Mouse (Mus musculus): ENCODE data around the gene Magi2. TPM values are rescaled to one million over a fixed set of nuclear protein-coding genes. Genes with fewer than 3 reads are reported as not detected.

The Magi2 gene
- polyA plus RNA-seq, 1 experiment from 2014 or later, result 3.8 TPM

- no peak overlapping the region for H3K27ac ChIP-seq (replicated peaks; ENCODE audit: low read depth, low read length)
- H3K27me3 ChIP-seq (replicated peaks; ENCODE audit: control insufficient read depth, insufficient read depth, low read length), result no peaks in the 10 kb centered on the region
- H3K4me3 ChIP-seq (ENCODE audit: low read depth, low read length), result no peak overlapping the region
- no peaks in the 10 kb centered on the region for H3K9me3 ChIP-seq (ENCODE audit: control insufficient read depth, low read length)
- no peaks in the 10 kb centered on the region for H3K4me1 ChIP-seq (ENCODE audit: control insufficient read depth, insufficient read depth, low read length)
- H3K36me3 ChIP-seq (ENCODE audit: control insufficient read depth, insufficient read depth, low read length), result no peaks in the 10 kb centered on the region
- DNase-seq (ENCODE audit: low spot score) (no peak), ATAC-seq (ENCODE audit: low read depth) (no peak)
- H3K4me2 ChIP-seq (ENCODE audit: low read depth, low read length), result no peak overlapping the region
- H3K9ac ChIP-seq (ENCODE audit: low read depth, low read length), result no peak overlapping the region
These were observed 1349.4 kb downstream of the Magi2 start for GRCm38 (mm10) chr5:20576266-20576665.

GRCm38 (mm10) chr5:20578666-20579065 lies 1351.8 kb downstream of the Magi2 start:
- Histone ChIP-seq H3K4me3 (ENCODE audit: low read depth, low read length) (no peak overlapping the region), H3K36me3 (ENCODE audit: control insufficient read depth, insufficient read depth, low read length) (no peaks in the 10 kb centered on the region), H3K9ac (ENCODE audit: low read depth, low read length) (no peak overlapping the region), H3K4me2 (ENCODE audit: low read depth, low read length) (no peak overlapping the region), H3K27me3 (replicated peaks; ENCODE audit: control insufficient read depth, insufficient read depth, low read length) (no peaks in the 10 kb centered on the region), H3K9me3 (ENCODE audit: control insufficient read depth, low read length) (no peaks in the 10 kb centered on the region), H3K27ac (replicated peaks; ENCODE audit: low read depth, low read length) (no peak overlapping the region), H3K4me1 (ENCODE audit: control insufficient read depth, insufficient read depth, low read length) (no peaks in the 10 kb centered on the region)
- no peak for DNase-seq (ENCODE audit: low spot score)
- ATAC-seq (ENCODE audit: low read depth), result no peak
- WGBS, result 80% methylated on average over 3 of the region's 3 CpGs

GRCm38 (mm10) chr5:20580619-20581018 lies 1353.8 kb downstream of the Magi2 start:
- Histone ChIP-seq H3K4me3 (ENCODE audit: low read depth, low read length) (no peak overlapping the region), H3K4me2 (ENCODE audit: low read depth, low read length) (no peak overlapping the region), H3K27ac (replicated peaks; ENCODE audit: low read depth, low read length) (no peak overlapping the region), H3K4me1 (ENCODE audit: control insufficient read depth, insufficient read depth, low read length) (no peaks in the 10 kb centered on the region), H3K36me3 (ENCODE audit: control insufficient read depth, insufficient read depth, low read length) (no peaks in the 10 kb centered on the region), H3K9me3 (ENCODE audit: control insufficient read depth, low read length) (no peaks in the 10 kb centered on the region), H3K9ac (ENCODE audit: low read depth, low read length) (no peak overlapping the region), H3K27me3 (replicated peaks; ENCODE audit: control insufficient read depth, insufficient read depth, low read length) (no peaks in the 10 kb centered on the region)
- no peak for DNase-seq (ENCODE audit: low spot score)
- WGBS, result 84% methylated on average over 4 of the region's 4 CpGs
- ATAC-seq (ENCODE audit: low read depth), result no peak

GRCm38 (mm10) chr5:20582995-20583435 lies 1356.2 kb downstream of the Magi2 start:
- Histone ChIP-seq H3K4me3 (ENCODE audit: low read depth, low read length) (no peak overlapping the region), H3K9ac (ENCODE audit: low read depth, low read length) (no peak overlapping the region), H3K36me3 (ENCODE audit: control insufficient read depth, insufficient read depth, low read length) (no peaks in the 10 kb centered on the region), H3K27me3 (replicated peaks; ENCODE audit: control insufficient read depth, insufficient read depth, low read length) (no peaks in the 10 kb centered on the region), H3K27ac (replicated peaks; ENCODE audit: low read depth, low read length) (no peak overlapping the region), H3K4me1 (ENCODE audit: control insufficient read depth, insufficient read depth, low read length) (no peaks in the 10 kb centered on the region), H3K4me2 (ENCODE audit: low read depth, low read length) (no peak overlapping the region), H3K9me3 (ENCODE audit: control insufficient read depth, low read length) (no peaks in the 10 kb centered on the region)
- peak; percentile 44 for DNase-seq (ENCODE audit: low spot score)
- no peak; the same call in 1 of the 2 replicates for ATAC-seq (ENCODE audit: low read depth)
- 51% methylated on average over 10 of the region's 10 CpGs for WGBS

GRCm38 (mm10) chr5:20583639-20584038 lies 1356.8 kb downstream of the Magi2 start:
- no peak overlapping the region for H3K4me2 ChIP-seq (ENCODE audit: low read depth, low read length)
- 63% methylated on average over 3 of the region's 3 CpGs for WGBS
- H3K9ac ChIP-seq (ENCODE audit: low read depth, low read length), result no peak overlapping the region
- H3K4me1 ChIP-seq (ENCODE audit: control insufficient read depth, insufficient read depth, low read length), result no peaks in the 10 kb centered on the region
- no peak overlapping the region for H3K4me3 ChIP-seq (ENCODE audit: low read depth, low read length)
- DNase-seq (ENCODE audit: low spot score) (no peak), ATAC-seq (ENCODE audit: low read depth) (no peak)
- H3K36me3 ChIP-seq (ENCODE audit: control insufficient read depth, insufficient read depth, low read length), result no peaks in the 10 kb centered on the region
- no peak overlapping the region for H3K27ac ChIP-seq (replicated peaks; ENCODE audit: low read depth, low read length)
- no peaks in the 10 kb centered on the region for H3K27me3 ChIP-seq (replicated peaks; ENCODE audit: control insufficient read depth, insufficient read depth, low read length)
- no peaks in the 10 kb centered on the region for H3K9me3 ChIP-seq (ENCODE audit: control insufficient read depth, low read length)

- Histone ChIP-seq H3K9me3 (ENCODE audit: control insufficient read depth, low read length) (no peaks in the 10 kb centered on the region), H3K36me3 (ENCODE audit: control insufficient read depth, insufficient read depth, low read length) (no peaks in the 10 kb centered on the region), H3K9ac (ENCODE audit: low read depth, low read length) (no peak overlapping the region), H3K27me3 (replicated peaks; ENCODE audit: control insufficient read depth, insufficient read depth, low read length) (no peaks in the 10 kb centered on the region), H3K27ac (replicated peaks; ENCODE audit: low read depth, low read length) (no peak overlapping the region), H3K4me2 (ENCODE audit: low read depth, low read length) (no peak overlapping the region), H3K4me1 (ENCODE audit: control insufficient read depth, insufficient read depth, low read length) (no peaks in the 10 kb centered on the region), H3K4me3 (ENCODE audit: low read depth, low read length) (no peak overlapping the region)
- no peak for DNase-seq (ENCODE audit: low spot score)
- ATAC-seq (ENCODE audit: low read depth), result no peak
- WGBS, result 66% methylated on average over 3 of the region's 3 CpGs
These were observed 1357.9 kb downstream of the Magi2 start for GRCm38 (mm10) chr5:20584769-20585168.

GRCm38 (mm10) chr5:20589731-20590130 lies 1362.9 kb downstream of the Magi2 start:
- no peaks in the 10 kb centered on the region for H3K27me3 ChIP-seq (replicated peaks; ENCODE audit: control insufficient read depth, insufficient read depth, low read length)
- H3K4me1 ChIP-seq (ENCODE audit: control insufficient read depth, insufficient read depth, low read length), result no peaks in the 10 kb centered on the region
- WGBS, result 69% methylated on average over 3 of the region's 3 CpGs
- H3K27ac ChIP-seq (replicated peaks; ENCODE audit: low read depth, low read length), result no peak overlapping the region
- no peaks in the 10 kb centered on the region for H3K36me3 ChIP-seq (ENCODE audit: control insufficient read depth, insufficient read depth, low read length)
- DNase-seq (ENCODE audit: low spot score) (no peak), ATAC-seq (ENCODE audit: low read depth) (no peak)
- H3K9me3 ChIP-seq (ENCODE audit: control insufficient read depth, low read length), result no peaks in the 10 kb centered on the region
- H3K9ac ChIP-seq (ENCODE audit: low read depth, low read length), result no peak overlapping the region
- no peak overlapping the region for H3K4me2 ChIP-seq (ENCODE audit: low read depth, low read length)
- H3K4me3 ChIP-seq (ENCODE audit: low read depth, low read length), result no peak overlapping the region

- H3K4me1 ChIP-seq (ENCODE audit: control insufficient read depth, insufficient read depth, low read length), result no peaks in the 10 kb centered on the region
- no peak overlapping the region for H3K27ac ChIP-seq (replicated peaks; ENCODE audit: low read depth, low read length)
- no peaks in the 10 kb centered on the region for H3K27me3 ChIP-seq (replicated peaks; ENCODE audit: control insufficient read depth, insufficient read depth, low read length)
- WGBS, result 50% methylated on average over 3 of the region's 3 CpGs
- DNase-seq (ENCODE audit: low spot score) (no peak), ATAC-seq (ENCODE audit: low read depth) (no peak)
- H3K4me2 ChIP-seq (ENCODE audit: low read depth, low read length), result no peak overlapping the region
- H3K4me3 ChIP-seq (ENCODE audit: low read depth, low read length), result no peak overlapping the region
- no peaks in the 10 kb centered on the region for H3K9me3 ChIP-seq (ENCODE audit: control insufficient read depth, low read length)
- H3K36me3 ChIP-seq (ENCODE audit: control insufficient read depth, insufficient read depth, low read length), result no peaks in the 10 kb centered on the region
- no peak overlapping the region for H3K9ac ChIP-seq (ENCODE audit: low read depth, low read length)
These were observed 1371.4 kb downstream of the Magi2 start for GRCm38 (mm10) chr5:20598196-20598595.

- H3K36me3 ChIP-seq (ENCODE audit: control insufficient read depth, insufficient read depth, low read length), result no peaks in the 10 kb centered on the region
- no peak overlapping the region for H3K4me2 ChIP-seq (ENCODE audit: low read depth, low read length)
- no peaks in the 10 kb centered on the region for H3K9me3 ChIP-seq (ENCODE audit: control insufficient read depth, low read length)
- H3K4me3 ChIP-seq (ENCODE audit: low read depth, low read length), result no peak overlapping the region
- ATAC-seq (ENCODE audit: low read depth) (no peak), DNase-seq (ENCODE audit: low spot score) (peak; percentile 51)
- no peak overlapping the region for H3K27ac ChIP-seq (replicated peaks; ENCODE audit: low read depth, low read length)
- WGBS, result 20% methylated on average over 7 of the region's 7 CpGs
- no peaks in the 10 kb centered on the region for H3K27me3 ChIP-seq (replicated peaks; ENCODE audit: control insufficient read depth, insufficient read depth, low read length)
- peaks cover 4% of the 10 kb centered on the region; the same call in 1 of the 2 replicates for H3K4me1 ChIP-seq (ENCODE audit: control insufficient read depth, insufficient read depth, low read length)
- no peak overlapping the region for H3K9ac ChIP-seq (ENCODE audit: low read depth, low read length)
These were observed 1377.1 kb downstream of the Magi2 start for GRCm38 (mm10) chr5:20603756-20604469.

Data from embryonic facial prominence, embryonic 14.5 days (tissue).